Mouse (Mus musculus): ENCODE data around the gene Cplx3. TPM values are rescaled to one million over a fixed set of nuclear protein-coding genes. Genes with fewer than 3 reads are reported as not detected.

Gene Cplx3
- polyA plus RNA-seq, 1 experiment from 2014 or later = not detected

GRCm38 (mm10) chr9:57560861-57561710 lies 45.0 kb downstream of the Cplx3 start, which contains the start of gene Scamp2:
Gene Scamp2, plus strand, starts transcription at chr9:57560943.
- WGBS = under 1% methylated on average over 37 of the region's 37 CpGs
- no peaks in the 10 kb centered on the region for H3K27me3 ChIP-seq (replicated peaks)
- H3K4me2 ChIP-seq (replicated peaks) = peak within 1 kb of the TSS; percentile 61
- H3K4me3 ChIP-seq (replicated peaks) = peak within 1 kb of the TSS; percentile 67
- peak within 1 kb of the TSS; percentile 75 for H3K9ac ChIP-seq
- peaks cover 23% of the 10 kb centered on the region for H3K4me1 ChIP-seq (replicated peaks)
- no peaks in the 10 kb centered on the region for H3K36me3 ChIP-seq
- H3K9me3 ChIP-seq = no peaks in the 10 kb centered on the region
- peak; percentile 99 for ATAC-seq
- H3K27ac ChIP-seq = peak within 1 kb of the TSS; percentile 77

- no peaks in the 10 kb centered on the region for H3K36me3 ChIP-seq
- H3K9me3 ChIP-seq = no peaks in the 10 kb centered on the region
- peaks cover 16% of the 10 kb centered on the region for H3K4me1 ChIP-seq (replicated peaks)
- no peaks in the 10 kb centered on the region for H3K27me3 ChIP-seq (replicated peaks)
- peak overlapping the region; percentile 67 for H3K4me3 ChIP-seq (replicated peaks)
- no peak for ATAC-seq
- peak overlapping the region; percentile 61 for H3K4me2 ChIP-seq (replicated peaks)
- H3K9ac ChIP-seq = peak overlapping the region; percentile 20; the same call in 1 of the 2 replicates
- 22% methylated on average over 7 of the region's 7 CpGs for WGBS
- H3K27ac ChIP-seq = peak overlapping the region; percentile 77; the same call in 1 of the 2 replicates
Observed at GRCm38 (mm10) chr9:57560263-57560662, 45.8 kb downstream of the Cplx3 start.

GRCm38 (mm10) chr9:57559568-57559967 lies 46.5 kb downstream of the Cplx3 start:
- Histone ChIP-seq H3K4me1 (replicated peaks) (peaks cover 16% of the 10 kb centered on the region), H3K36me3 (no peaks in the 10 kb centered on the region), H3K4me2 (replicated peaks) (no peak overlapping the region), H3K27ac (no peak overlapping the region), H3K4me3 (replicated peaks) (no peak overlapping the region), H3K9me3 (no peaks in the 10 kb centered on the region), H3K9ac (no peak overlapping the region), H3K27me3 (replicated peaks) (no peaks in the 10 kb centered on the region)
- no peak for ATAC-seq
- WGBS = 71% methylated on average over 2 of the region's 2 CpGs

GRCm38 (mm10) chr9:57558625-57559024 lies 47.5 kb downstream of the Cplx3 start:
- no peak for ATAC-seq
- Histone ChIP-seq H3K9me3 (no peaks in the 10 kb centered on the region), H3K9ac (no peak overlapping the region), H3K36me3 (no peaks in the 10 kb centered on the region), H3K4me1 (replicated peaks) (peaks cover 16% of the 10 kb centered on the region), H3K27me3 (replicated peaks) (no peaks in the 10 kb centered on the region), H3K27ac (no peak overlapping the region), H3K4me3 (replicated peaks) (no peak overlapping the region), H3K4me2 (replicated peaks) (no peak overlapping the region)
- WGBS = 81% methylated on average over 4 of the region's 4 CpGs

GRCm38 (mm10) chr9:57557215-57557614 lies 48.9 kb downstream of the Cplx3 start:
- H3K27me3 ChIP-seq (replicated peaks) = no peaks in the 10 kb centered on the region
- H3K4me3 ChIP-seq (replicated peaks) = no peak overlapping the region
- no peak overlapping the region for H3K4me2 ChIP-seq (replicated peaks)
- ATAC-seq = no peak
- no peaks in the 10 kb centered on the region for H3K36me3 ChIP-seq
- H3K9me3 ChIP-seq = no peaks in the 10 kb centered on the region
- WGBS = 81% methylated on average over 3 of the region's 3 CpGs
- H3K9ac ChIP-seq = no peak overlapping the region
- H3K4me1 ChIP-seq (replicated peaks) = peaks cover 5% of the 10 kb centered on the region
- no peak overlapping the region for H3K27ac ChIP-seq

- H3K36me3 ChIP-seq = peaks cover 3% of the 10 kb centered on the region; the same call in 1 of the 2 replicates
- ATAC-seq = no peak
- 55% methylated on average over 3 of the region's 3 CpGs for WGBS
Observed at GRCm38 (mm10) chr9:57554753-57555152, 51.3 kb downstream of the Cplx3 start.

GRCm38 (mm10) chr9:57553119-57553518 lies 53.0 kb downstream of the Cplx3 start:
- no peak overlapping the region for H3K4me3 ChIP-seq (replicated peaks)
- ATAC-seq = no peak
- peak overlapping the region; percentile 80; the same call in 1 of the 2 replicates for H3K4me2 ChIP-seq (replicated peaks)

More at GRCm38 (mm10) chr9:57554753-57555152, 51.3 kb downstream of the Cplx3 start:
- peaks cover 12% of the 10 kb centered on the region for H3K4me1 ChIP-seq (replicated peaks)
- H3K27ac ChIP-seq = no peak overlapping the region
- no peaks in the 10 kb centered on the region for H3K27me3 ChIP-seq (replicated peaks)
- H3K9me3 ChIP-seq = no peaks in the 10 kb centered on the region
- H3K4me3 ChIP-seq (replicated peaks) = no peak overlapping the region
- H3K4me2 ChIP-seq (replicated peaks) = no peak overlapping the region
- no peak overlapping the region for H3K9ac ChIP-seq

GRCm38 (mm10) chr9:57552139-57552887 lies 53.8 kb downstream of the Cplx3 start, which contains the start of gene Mpi:
Gene Mpi, minus strand, starts transcription at chr9:57552763.
- 0 out of 2 replicates have a peak within 1 kb of the TSS, but pooled peaks have one; percentile 28 for H3K27ac ChIP-seq
- H3K4me2 ChIP-seq (replicated peaks) = peak within 1 kb of the TSS; percentile 80
- peak within 1 kb of the TSS; percentile 56 for H3K4me3 ChIP-seq (replicated peaks)
- no peaks in the 10 kb centered on the region for H3K27me3 ChIP-seq (replicated peaks)
- H3K9me3 ChIP-seq = no peaks in the 10 kb centered on the region
- H3K4me1 ChIP-seq (replicated peaks) = peaks cover 21% of the 10 kb centered on the region
- peaks cover 10% of the 10 kb centered on the region for H3K36me3 ChIP-seq
- WGBS = 1% methylated on average over 28 of the region's 28 CpGs
- peak within 1 kb of the TSS; percentile 60 for H3K9ac ChIP-seq
- peak; percentile 54 for ATAC-seq

More at GRCm38 (mm10) chr9:57553119-57553518, 53.0 kb downstream of the Cplx3 start:
- Histone ChIP-seq H3K4me1 (replicated peaks) (peaks cover 21% of the 10 kb centered on the region), H3K27ac (0 out of 2 replicates have a peak overlapping the region, but pooled peaks have one; percentile 28), H3K36me3 (peaks cover 10% of the 10 kb centered on the region), H3K9me3 (no peaks in the 10 kb centered on the region), H3K9ac (no peak overlapping the region), H3K27me3 (replicated peaks) (no peaks in the 10 kb centered on the region)
- 70% methylated on average over 11 of the region's 11 CpGs for WGBS

GRCm38 (mm10) chr9:57550126-57550862 lies 55.8 kb downstream of the Cplx3 start:
- peak overlapping the region; percentile 77 for H3K27ac ChIP-seq
- no peaks in the 10 kb centered on the region for H3K27me3 ChIP-seq (replicated peaks)
- no peak overlapping the region; the same call in 1 of the 2 replicates for H3K4me3 ChIP-seq (replicated peaks)
- ATAC-seq = peak; percentile 83
- H3K4me1 ChIP-seq (replicated peaks) = peaks cover 21% of the 10 kb centered on the region
- no peaks in the 10 kb centered on the region for H3K9me3 ChIP-seq
- WGBS = 59% methylated on average over 11 of the region's 11 CpGs
- H3K4me2 ChIP-seq (replicated peaks) = peak overlapping the region; percentile 28
- no peak overlapping the region for H3K9ac ChIP-seq
- H3K36me3 ChIP-seq = peaks cover 17% of the 10 kb centered on the region
